Mouse (Mus musculus): ENCODE measurements around the gene Atxn7l2.
"Not testable (repeated sequence)": the region's sequence is repeated elsewhere in the genome, so short reads cannot be mapped to it uniquely, and the experiment has no call there.

The Atxn7l2 gene

DNA sequence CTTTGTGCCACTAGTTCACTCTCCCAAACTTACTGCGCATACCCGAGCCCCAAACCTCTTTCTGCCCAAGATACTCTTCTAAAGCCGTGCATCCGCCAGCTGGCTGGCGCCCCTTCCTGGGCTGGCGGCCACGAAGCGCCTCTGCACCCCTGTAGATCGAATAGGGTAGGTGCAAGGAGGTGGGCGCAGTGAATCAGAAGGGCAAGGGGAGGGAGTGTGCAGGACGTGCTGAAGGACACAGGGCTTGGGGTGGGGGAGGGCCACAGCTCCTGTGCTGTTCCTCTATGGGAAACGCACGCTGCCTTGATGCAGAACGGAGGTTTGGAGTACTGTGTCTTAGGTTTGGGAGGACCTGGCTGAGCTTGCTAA lies at the start of gene Atxn7l2:
TSS of gene Atxn7l2 (minus strand) at position 164 of the 369 bp plus-strand sequence.
- DNase-seq (ENCODE audit: low spot score), result no peak

DNA sequence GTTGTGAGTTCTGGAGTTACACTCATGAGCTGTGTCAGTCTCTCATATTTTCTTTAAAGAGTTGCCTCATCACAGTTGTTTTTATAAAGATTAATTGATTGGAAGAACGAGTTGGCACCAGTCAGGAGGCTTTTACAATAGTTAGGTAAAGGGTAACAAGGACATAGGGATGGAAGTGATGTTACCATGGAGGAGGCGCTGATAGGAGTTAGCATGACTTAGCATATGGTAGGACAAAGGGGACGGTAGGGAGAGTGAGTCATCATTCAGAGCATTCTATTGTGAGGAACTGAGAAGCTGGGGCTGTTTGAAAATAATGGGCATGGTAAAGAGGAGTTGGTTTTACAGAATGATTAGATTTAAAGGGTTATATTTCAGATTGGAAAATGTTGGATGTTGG lies 48.6 kb upstream of the Atxn7l2 start:
- DNase-seq (ENCODE audit: low spot score), result no peak

DNA sequence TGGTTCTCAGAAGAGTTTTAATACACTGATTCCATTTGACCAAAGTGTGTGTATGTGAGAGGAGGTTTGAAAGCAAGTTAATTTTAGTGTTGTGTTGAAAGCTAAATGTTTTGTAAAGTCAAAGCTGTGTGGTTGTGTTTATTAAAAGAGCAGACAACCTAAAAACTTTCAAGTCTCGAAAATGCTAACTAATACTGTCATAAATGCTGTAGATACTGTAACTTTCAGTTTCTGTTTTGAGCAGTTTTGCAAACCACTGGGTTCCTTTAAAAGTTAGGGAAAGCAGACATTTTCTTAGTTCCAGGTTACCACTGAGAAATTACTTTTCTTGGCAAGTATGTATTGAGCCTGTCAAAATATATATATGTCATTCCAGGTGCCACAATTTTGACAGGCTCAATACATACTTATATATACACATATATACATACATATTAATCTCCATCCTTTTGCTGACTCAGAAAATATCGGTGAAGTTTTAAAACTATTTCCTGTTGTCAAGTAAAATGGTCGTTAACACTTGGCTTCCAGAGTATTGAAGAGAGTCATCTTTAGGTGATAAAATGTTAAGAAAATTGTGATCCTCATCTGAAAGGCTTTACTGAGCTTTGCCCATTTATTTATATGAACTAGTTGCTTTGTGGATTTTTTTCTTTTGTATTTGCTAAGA lies 47.2 kb upstream of the Atxn7l2 start:
- no peak for DNase-seq (ENCODE audit: low spot score)

DNA sequence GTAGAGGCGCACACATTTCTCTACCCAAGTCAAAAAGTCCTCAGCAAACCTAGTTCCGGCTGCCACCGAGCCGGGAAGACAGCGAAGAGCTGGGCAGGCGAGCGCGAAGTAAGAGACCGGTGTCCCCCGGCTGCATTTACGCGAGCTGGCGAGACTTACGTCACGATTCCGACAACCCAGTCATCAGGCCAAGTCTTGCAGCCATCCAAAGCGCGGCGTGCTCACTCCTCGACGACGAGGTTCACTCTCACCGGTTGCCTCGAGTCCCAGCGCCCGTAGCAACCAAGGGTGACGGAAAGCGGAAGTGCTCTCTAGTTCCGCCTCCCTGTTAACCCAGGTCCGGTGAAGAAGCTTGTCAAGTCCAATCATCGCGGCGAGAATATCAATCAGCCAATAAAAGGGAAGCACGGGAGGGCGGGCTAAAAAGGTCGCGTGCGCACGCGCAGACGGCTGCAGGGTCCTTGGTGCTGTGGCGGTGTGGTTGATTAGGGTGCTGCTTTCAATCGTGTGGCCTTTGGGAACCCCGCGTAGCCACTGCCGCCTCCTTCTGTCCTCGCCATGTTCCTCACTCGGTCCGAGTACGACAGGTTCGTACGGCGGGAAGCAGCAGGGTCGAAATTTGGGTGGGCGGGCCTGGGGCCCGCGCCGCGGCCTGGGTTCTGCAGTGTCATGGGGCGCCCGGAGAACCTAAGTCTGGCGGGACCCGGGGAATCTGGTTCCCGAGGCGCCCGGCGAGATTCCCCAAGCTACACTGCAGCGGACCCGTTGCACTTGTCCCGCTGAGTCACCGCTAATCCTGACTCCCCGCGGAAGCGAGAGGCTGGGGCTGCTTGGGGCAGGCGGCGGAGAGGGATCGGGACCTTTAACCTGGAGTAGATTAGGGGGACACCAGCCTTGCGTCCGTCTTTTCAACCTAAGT lies 46.2 kb upstream of the Atxn7l2 start, which contains the start of gene Psma5:
TSS of gene Psma5 (plus strand) at position 208 of the 919 bp plus-strand sequence.
- peak; percentile 97 for DNase-seq (ENCODE audit: low spot score)

DNA sequence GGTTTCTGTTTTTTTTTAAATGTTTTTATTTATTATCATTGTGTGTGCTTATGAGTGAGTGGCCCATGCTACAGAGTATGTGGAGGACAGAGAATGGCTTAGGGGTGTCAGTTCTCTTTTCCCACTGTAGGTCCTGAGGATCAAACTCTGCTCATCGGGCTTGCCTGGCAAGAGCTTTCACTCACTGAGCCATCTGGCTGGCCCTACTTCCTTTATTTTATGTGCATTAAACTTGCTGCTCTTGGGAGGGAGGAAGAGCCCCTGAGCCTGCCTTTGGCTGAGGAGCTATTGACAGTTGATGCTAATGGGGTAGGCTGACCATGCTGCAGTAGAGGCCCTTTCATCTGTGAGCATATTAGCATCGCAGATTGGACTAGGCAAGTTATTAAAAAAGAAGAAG lies 36.1 kb upstream of the Atxn7l2 start:
- no peak for DNase-seq (ENCODE audit: low spot score)

DNA sequence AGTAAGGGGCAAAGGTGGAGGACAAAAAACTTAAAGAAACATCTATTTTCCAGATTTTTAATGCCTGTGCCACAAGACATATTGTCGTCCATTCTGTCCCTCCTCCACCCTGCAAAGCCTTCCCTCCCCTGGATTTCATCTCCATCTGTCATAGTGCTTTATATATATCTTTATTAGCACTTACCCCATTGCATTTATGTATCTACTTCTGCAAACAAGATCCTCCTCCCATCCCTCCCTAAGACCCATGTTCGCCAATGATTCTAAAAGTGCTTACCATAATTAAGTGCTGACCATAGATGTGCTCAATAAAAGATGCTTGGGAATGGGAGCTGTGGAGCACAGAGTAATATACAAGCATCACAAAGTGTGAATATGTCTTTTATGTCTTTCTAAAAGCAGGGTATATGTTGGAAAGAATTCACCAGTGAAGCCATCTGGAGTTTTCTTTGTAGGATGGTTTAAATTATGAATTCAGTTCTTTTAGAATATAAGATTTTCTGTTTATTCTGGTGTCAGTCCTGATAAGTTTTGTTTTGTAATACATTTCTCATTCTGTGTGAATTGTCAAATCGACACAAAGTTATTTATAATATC lies 30.6 kb upstream of the Atxn7l2 start:
- DNase-seq (ENCODE audit: low spot score), result no peak

DNA sequence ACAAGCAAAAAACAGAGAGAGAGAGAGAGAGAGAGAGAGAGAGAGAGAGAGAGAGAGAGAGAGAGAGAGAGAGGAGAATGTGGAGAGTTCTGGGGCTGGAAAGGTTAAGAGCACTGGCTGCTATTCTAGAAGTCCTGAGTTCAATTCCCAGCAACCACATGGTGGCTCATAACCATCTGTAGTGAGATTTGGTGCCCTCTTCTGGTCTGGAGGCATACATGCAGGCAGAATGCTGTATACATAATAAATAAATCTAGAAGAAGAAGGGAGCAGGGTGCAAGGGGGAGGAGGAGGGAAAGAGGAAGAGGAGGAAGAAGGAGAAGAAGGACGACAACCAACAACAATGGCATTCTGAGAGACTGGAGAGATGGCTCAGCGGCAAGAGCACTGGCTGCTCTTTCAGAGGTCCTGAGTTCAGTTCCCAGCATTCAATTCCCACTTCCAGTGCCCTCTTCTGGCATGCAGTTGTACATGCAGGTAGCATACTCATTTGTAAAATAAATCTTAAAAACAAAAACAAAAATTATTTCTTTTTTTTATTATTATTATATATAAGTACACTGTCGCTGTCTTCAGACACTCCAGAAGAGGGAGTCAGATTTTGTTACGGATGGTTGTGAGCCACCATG lies 26.9 kb upstream of the Atxn7l2 start:
- DNase-seq (ENCODE audit: low spot score), result not testable (repeated sequence)

DNA sequence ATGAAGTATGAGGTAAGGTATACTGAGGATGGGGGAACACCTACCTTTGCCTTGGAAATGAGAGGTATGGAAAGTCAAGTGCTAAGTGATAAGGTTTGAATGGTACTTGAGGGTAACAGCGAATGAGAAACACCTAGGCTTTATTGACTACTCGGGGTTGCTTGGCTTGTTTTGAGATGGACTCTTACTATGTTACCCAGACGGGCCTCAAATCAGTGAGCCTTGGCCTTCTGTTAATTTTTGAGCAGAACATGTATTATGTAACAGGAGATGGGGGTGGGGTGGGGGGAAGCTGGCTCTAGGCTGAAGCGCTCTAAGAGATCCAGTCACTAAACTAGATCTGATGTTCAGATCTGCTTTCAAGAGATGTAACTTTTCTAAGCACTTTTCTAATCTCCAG lies 20.9 kb upstream of the Atxn7l2 start:
- no peak for DNase-seq (ENCODE audit: low spot score)

DNA sequence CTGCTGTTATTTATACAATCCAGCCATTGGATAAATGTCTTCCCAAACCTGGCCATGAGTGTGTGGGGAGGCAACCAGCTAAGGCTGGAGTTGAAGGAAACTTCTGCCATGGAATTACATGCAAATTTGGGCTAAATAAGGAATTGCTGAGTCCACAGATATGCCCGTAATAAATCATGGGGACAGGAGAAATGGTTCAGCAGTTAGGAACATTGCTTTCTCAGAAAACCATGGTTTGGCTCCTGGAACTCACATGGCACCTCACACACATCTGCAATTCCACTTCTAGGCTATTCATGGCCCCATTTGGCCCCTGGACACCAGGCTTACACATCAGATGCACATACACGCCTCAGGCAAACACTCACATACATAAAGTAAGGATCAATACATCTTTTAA lies 16.8 kb upstream of the Atxn7l2 start:
- DNase-seq (ENCODE audit: low spot score), result no peak

DNA sequence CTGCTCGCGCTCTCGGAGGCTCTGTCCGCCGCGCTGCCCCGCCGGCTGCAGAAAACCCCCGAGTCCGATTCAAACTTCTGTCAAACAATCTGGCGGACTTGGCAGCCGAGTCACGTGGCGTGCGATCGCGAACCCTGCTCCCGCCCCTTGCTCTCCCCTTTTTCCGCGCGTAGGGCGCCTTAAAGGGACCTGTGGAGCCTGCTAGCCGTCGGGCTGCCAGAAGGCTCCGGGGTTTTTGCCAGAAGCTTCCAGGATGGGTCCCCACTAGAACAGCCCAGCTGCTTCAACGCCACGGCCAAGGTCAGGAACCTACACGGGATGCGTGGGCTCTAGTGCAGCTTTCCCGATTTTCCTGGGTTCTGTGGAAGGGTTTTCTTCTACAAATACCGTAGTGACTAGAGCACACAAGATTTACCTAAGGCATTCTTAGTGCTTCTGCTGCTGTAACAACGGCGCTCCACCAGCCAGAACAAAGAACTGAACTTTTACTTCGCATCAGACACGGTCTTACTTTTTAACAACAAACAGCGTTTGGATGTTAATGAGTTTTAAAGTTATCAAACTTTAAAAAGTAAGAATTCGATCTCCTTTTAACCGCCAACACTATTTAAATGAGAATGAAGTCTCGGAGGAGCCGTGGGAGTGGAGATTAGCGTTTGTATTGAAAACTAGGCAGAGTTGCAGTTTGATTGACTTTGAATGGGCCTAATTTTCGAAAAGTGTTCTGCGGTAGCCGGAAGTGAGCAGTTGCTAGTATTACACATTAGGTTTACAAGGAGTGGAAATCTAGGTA lies 16.0 kb upstream of the Atxn7l2 start, which contains the start of gene Sypl2:
TSS of gene Sypl2 (minus strand) at position 91 of the 793 bp plus-strand sequence.
- no peak for DNase-seq (ENCODE audit: low spot score)

DNA sequence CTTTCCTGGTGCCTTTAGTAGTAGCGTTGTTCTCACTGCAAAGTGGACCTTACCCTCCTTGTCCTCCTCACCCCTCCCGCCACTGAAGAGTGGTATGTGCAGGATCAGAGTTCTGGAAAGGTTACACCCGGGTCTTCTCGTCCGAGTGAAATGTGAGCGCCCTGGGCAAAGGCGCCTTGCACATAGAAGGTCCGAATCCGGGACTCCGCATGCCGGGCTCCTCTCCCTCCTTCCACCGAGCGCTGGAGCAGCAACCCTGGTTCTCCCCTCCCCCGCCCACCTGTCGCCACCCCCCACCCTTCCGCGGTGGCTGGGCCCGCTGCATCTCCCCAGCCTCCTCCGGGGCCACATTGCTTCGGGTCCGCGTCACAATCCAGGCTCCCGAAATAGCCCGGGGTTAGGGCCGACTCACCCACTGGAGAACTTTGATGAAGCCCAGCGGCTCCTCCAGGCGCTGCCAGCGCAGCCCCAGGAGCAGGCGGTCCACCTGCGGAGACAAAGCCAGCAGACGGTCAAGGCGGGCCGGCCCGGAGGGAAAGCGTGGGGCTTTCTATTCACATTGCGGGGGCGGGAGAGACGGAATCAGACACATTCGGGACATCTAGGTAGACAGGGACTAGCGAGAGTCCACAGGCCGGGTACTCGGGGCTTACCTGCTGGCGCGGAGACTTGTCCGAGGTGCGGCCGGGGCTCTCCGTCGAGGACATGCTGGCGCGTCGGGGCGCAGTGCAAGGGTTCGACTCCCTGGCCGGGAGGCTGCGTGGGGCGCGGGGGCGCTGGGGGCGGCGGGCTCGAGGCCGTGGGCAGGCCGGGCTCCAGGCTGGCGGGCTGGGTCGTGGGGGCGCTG lies 15.2 kb upstream of the Atxn7l2 start:
- peak; percentile 56 for DNase-seq (ENCODE audit: low spot score)

DNA sequence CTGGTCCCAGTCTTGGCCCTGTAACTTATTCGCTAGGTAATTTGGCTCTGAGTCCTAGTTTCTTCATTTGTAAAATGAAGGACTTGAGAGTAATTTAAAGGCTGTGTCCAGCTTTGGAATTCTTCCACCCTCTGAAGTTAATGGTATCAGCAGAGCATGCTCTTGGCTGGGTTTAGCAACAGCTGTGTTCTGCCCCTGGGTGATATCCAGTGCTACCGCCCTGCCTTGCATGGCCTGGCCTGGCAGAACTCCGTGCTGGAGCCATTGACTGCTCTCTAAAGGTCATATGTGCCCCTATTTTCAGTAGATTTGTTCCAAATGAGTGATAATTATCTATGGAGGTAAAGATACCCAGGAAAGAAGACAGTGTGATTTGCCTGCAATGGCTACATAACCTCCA lies 9.9 kb upstream of the Atxn7l2 start:
- no peak for DNase-seq (ENCODE audit: low spot score)

DNA sequence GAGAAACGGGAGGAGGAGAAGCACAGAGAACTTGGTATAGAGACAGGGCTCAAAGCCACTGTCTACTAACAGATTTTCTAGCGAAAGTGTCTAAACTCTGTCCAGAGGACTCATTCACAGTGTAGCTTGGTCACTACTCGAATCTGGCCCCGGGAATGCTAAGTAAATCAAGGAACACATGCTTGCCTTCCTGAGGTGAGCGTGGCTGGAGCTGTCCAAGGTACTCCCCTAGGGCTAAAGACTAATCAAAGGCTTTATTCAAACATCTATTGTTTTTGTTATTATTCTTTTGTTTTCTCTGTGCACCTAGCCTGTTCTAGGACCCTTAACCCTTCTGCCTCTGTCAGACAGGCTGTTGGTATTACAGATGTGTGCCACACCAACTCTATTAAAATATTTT lies 4.0 kb upstream of the Atxn7l2 start:
- DNase-seq (ENCODE audit: low spot score), result peak; percentile 62

DNA sequence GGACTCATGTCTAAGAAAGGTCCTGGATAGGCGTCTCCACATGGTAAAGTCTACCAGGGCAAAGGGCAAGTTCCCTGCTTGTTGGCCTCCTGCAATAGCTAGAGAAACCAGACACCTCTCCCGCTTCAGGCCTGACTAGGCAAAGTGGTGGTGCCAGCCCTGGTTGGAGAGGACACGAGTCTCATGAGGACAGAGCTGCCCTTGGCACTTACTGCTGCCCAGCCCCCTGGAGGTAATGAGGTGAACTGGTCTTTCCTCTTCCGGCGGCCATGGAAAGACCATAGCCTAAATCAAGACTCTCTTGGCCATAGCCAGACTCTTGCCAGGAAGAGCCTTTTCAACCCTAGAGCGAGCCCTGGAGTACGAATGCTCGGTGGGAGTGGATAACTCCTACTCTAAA lies 1.7 kb upstream of the Atxn7l2 start:
- no peak for DNase-seq (ENCODE audit: low spot score)

DNA sequence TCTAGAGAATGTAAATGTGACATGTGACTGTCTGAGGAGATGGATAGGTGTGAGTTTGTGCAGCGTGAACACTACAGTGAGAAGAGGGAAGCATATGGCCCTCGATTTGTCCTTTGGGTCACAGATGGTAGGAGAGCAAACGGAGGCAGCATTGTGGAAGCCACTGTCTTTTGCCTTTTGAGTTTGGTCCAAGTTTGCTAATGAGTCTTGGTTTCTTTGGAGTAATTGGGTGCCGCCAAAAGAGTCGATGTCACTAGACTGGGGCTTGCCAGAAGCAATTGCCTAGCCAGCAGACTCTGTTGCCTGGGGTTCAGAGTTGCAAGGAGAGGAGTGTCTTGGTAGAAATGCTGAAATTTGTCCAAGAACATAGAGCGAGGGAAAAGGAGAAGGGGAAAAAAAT lies 1.1 kb upstream of the Atxn7l2 start:
- DNase-seq (ENCODE audit: low spot score), result no peak

DNA sequence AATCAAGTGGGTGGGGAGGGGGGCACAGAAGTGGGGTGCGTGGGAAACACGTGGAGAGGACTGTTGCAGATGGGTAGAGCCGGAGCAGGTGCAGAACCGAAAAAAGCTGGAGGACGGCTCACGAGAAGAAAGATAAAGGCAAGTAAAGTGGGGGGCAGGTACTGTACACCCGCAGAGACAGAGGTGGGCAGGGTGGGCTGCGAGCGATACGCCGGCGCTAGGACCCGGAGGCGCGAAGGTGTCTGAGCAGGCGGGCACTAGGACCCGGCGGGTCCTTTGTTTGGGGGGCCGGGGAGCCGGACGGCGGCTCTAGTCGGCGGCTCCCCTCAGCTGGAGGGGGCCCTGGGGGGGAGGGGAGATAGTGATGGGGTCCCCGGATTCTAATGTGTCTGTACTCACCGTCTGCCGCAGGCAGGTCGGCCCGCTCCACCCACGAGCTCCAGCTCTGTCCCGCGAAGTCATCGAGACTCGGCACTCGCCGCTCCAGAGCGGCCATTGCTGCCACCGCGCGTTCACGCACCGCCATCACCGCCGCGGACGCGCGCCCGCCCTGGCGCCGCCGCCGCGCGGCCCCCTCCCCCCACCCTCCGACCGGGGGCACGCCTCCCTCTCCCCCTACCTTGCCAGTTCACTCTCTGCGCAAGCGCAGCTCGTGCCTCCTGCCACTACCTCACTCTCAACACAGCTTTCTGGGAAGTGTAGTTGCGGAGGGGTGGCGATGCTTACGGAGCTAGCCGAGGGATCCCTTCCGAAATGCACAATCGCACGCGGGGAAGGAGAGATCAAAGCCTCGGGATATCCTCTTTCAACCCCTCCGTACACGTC lies 576 bp downstream of the Atxn7l2 start:
- DNase-seq (ENCODE audit: low spot score), result peak; percentile 93

DNA sequence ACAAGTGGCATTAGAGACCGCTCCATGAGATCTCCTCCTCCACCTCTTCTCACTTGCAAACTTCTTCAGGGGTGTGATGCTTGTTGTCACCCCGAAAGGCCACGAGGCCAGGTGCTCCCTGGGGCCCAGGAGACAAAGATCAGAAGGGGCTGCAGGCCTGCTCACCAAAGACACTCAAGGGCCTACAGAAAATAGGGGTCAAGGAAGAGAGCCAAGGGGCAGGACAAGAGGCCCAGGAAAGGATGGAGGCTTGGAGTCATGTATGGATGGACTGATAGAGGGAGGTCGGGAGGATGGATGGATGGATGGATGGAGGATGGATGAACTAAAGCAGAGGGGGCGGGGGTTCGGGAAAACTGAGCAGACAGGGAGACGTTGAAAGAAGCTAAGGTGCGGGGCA lies 1.2 kb downstream of the Atxn7l2 start:
- DNase-seq (ENCODE audit: low spot score), result no peak

DNA sequence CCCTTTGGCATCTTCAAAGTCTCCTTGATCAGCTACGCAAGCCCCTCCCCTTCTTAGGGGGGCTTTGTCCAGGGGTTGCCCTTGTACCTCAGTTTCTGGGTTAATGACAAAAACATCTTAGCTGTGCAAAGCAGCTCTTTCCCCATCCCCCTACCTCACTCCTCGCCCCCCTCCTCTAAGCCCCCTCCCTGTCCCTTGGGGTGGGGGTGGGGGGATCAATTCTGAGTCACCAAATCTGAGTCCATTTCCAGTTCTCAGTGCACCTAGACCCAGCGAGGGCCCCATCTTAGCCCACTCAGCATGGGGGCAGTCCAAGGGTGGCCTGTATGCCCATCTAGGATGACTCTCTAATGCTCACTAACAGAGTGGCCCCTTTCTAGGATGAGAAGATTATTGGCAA lies 1.7 kb downstream of the Atxn7l2 start:
- no peak for DNase-seq (ENCODE audit: low spot score)

DNA sequence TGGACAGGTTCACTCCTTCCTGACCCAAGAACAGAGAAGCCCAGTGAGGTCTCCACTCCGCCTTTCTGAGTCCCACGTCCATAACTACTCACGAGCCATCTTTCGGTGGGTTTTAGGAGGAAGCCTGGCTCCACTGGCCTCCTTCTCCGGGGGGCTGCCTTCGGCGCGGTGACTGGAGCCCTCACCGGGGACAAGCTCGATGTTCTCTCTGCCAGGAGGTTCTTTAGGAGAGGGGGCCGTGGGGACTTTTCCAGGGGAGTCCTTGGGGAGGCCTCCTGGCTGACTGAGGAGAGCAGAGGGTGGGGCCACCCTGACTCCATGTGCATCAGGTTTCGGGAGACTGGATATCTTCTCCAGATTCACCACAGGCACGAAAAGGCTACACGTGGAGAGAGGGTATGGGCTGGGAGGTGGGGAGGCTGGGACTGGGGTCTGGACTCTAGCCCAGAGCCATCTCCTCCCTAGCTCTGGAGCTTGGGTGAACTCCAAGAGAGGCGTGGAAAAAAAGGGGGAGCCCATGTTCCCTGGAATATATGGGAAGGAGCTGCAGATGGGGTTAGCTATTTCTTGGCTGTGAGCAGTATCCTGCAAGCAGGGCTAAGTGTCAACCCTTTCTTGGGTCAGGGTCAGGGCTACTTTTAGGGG lies 3.9 kb downstream of the Atxn7l2 start:
- DNase-seq (ENCODE audit: low spot score), result no peak

Data from testis, postnatal 10 days (tissue).